Mouse (Mus musculus) liver, adult 2 months (tissue): ENCODE data around the gene Lrch1.

Source experiments
- CTCF ChIP-seq: fragments of 200-500 bp; IDR thresholded peaks from 2 replicates; pipeline ENCODE4 v1.5.1; 2011; ENCODE audit warnings: low read depth, low read length, control low read depth
- POLR2A ChIP-seq: fragments of 200-500 bp; IDR thresholded peaks from 2 replicates; pipeline ENCODE4 v1.6.1; 2011; ENCODE audit warnings: low read length, control low read depth; ENCODE audit not compliant: insufficient read depth; ENCODE audit errors: extremely low read depth

GRCm38 (mm10) chr14:74916691-74917090 is 31.0 kb downstream of the Lrch1 start:
- TF ChIP-seq POLR2A (no peak), CTCF (no peak)
